Mouse (Mus musculus): ENCODE measurements around the gene Riiad1.
A peak's percentile ranks its signal among the peaks of the same experiment; 100 is the strongest.

DNA sequence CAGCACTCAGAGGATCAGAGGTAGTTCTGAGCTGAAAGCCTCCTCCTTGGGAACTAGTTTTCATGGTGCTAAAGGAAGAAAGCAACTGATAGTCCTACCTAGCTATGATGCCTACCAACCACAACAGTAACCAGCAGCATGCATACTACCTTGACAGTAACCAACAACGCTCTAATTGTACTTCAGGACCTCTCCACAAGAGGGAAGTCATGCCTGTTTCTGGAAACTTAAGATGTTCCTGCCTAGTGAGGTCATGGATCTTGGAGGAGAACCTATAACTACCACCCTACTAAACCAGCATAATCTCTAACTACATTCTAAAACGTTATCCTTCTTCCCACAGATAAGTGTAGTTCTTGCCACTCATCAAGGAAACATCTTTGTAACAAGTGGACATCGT is 39.0 kb downstream of the Riiad1 start:
- TF ChIP-seq POLR2A (IDR thresholded peaks at IDR 0.05; ENCODE audit: borderline replicate concordance, extremely low read depth, insufficient read depth, insufficient read length, poor library complexity, severe bottlenecking) (no peak), CTCF (IDR thresholded peaks at IDR 0.05; ENCODE audit: borderline replicate concordance, extremely low read depth, insufficient read depth, insufficient read length) (peak; percentile 29; the same call in 1 of the 2 replicates)

Data from brain, embryonic 14.5 days (tissue).